Mouse (Mus musculus): ENCODE measurements around the gene E2f2.
A peak's percentile ranks its signal among the peaks of the same experiment; 100 is the strongest.

E2f2 gene

DNA sequence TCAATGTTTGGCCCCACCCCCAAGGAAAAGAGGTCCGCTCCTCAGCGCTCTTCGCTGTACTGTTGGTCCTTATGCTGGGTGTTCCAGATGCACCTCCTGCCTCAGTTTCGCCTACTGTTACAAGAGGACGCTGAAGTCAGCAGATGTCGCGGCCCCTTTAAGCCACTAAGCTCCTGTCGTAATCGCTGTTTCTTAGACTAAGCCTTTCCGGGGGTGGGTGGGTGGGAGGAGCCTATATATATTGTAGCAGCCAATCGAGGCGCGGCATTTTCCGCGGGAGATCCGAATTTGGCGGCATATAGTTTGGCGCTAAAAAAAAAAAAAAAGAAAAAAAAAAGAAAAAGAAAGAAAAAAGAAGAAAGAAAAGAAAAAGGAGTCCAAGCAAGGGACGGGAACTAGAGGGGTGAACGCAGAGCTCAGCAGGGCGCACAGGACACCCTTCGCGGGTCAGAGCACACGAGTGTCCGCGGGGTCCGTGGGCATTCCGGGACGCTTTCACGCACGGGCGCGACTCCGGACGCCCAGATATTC, at the start of gene E2f2:
Gene E2f2, plus strand, starts transcription at position 384 of the 531 bp plus-strand sequence.
- peak in 1 of 2 experiments; percentile 36 for DNase-seq (ENCODE audit: low spot score in 2 of 2)

DNA sequence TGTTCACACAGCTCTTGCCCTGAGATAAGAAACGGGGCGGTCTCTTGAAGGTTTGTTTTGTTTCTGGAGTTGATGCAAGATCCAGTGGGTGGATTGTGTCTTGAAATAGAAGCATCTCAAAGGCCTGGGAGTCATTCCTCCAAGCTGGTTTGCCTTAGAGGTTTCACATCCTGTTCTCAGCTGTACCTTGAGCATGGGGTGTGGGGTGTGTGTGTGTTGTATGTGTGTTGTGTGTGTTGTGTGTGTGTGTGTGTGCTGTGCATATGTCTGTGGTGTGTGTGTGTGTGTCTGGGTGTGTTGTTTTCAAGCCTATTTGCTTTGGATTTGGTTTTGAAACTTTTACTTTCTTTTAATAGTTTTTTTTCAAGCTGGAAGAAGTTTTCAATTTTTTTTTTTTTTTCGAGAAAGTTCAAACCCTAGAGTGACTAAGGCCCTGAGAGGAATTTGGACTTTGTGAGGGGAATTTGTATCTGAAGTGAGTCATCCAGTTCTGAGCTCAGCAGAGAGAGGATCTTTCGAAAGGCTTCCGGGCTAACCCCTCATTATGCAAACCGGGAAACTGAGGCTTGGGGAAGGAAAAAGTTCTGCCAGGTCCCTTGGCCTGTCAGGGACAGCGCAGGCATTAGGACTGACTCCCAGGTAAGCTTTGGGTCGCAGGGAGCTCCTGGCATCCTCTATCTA, 48.9 kb upstream of the E2f2 start:
- peak; percentile 14 to 47 for DNase-seq (ENCODE audit: low spot score in 2 of 2)

GRCm38 (mm10) chr4:136123792-136124161, 48.4 kb upstream of the E2f2 start:
- DNase-seq (ENCODE audit: low spot score in 2 of 2) = no peak

- DNase-seq (ENCODE audit: low spot score in 2 of 2) = no peak
Measured at GRCm38 (mm10) chr4:136124581-136124980, 47.6 kb upstream of the E2f2 start.

DNA sequence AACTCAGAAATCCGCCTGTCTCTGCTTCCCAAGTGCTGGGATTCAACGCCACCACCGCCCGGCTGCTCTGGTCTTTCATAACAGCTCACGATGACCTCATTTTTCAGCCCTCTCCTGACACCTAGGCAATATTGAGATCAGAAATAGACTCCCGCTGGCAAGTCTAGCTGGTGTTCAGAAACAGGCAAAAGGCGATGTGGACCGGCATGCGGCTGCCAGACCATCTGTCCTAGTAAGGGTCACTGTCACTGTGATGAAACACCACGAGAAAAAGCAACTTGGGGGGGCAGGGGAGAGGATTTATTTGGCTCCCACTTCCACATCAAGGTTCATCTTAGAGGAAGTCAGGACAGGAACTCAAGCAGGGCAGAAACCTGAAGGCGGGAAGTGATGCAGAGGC, 46.7 kb upstream of the E2f2 start:
- DNase-seq (ENCODE audit: low spot score in 2 of 2) = no peak

- DNase-seq (ENCODE audit: low spot score in 2 of 2) = no peak
Measured at GRCm38 (mm10) chr4:136126019-136126418, 46.2 kb upstream of the E2f2 start.

- DNase-seq (ENCODE audit: low spot score in 2 of 2) = no peak
Measured at GRCm38 (mm10) chr4:136127670-136128069, 44.5 kb upstream of the E2f2 start.

DNA sequence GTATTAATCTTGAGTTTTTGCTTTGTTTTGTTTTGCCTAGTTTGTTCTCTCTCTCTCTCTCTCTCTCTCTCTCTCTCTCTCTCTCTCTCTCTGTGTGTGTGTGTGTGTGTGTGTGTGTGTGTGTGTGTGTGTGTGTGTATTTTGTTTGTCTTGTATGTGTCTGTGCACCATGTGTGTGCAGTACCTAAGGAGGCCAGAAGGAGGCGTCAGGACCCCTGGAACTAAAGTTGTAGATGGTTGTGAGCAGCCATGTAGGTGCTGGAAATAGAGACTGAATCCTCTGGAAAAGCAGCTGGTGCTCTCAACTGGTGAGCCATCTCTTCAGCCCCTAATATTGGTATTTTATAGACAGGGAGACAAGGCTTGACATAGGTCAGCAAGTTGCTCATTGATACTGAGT, 42.4 kb upstream of the E2f2 start:
- no peak for DNase-seq (ENCODE audit: low spot score in 2 of 2)

DNA sequence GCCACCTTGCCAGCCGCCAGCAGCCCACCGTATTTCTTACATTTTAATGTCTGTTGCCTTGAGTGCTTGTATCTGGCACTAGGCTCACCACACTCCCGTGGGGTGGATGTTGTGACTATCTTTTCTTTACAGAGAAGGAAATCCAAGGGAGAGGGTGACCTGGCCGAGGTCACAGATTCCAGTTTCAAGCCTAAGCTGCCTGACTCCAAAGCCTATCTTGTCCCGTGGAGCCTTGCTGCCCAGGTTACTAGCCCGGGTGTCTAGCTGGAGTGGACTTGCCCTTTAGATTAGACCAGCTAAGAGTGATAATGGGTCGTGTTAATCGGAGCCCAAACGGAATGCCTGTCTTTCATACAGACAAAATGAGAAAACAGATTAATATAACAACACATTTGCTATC, 38.4 kb upstream of the E2f2 start:
- no peak for DNase-seq (ENCODE audit: low spot score in 2 of 2)

DNA sequence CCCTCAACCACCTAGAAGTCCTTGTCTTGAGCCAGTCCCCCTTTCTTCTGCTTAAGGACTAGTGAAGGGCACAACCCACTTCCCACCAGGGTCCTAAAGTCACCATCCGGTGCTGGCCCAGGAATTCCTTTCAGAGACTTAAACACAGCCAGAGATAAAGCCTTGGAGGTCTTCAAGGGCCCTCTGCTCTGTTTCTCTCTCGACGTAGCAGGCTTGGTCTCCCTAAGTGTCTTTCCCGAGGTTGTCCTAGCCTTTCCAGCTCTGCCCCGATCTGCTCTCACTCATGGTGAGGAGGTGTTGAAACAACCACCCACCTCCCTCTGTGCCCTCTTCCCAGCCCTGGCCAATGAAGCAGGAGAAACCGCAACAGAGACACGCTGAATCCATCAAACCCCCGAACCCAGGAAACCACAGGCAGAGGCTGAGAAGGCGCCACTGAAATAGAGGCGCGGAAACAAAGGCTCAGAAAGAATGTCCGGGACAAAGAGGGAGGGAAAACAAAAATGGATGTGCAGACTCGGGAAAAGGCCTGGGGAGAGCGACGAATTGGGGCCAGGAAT, 37.7 kb upstream of the E2f2 start:
- peak in 1 of 2 experiments; percentile 19 for DNase-seq (ENCODE audit: low spot score in 2 of 2)

DNA sequence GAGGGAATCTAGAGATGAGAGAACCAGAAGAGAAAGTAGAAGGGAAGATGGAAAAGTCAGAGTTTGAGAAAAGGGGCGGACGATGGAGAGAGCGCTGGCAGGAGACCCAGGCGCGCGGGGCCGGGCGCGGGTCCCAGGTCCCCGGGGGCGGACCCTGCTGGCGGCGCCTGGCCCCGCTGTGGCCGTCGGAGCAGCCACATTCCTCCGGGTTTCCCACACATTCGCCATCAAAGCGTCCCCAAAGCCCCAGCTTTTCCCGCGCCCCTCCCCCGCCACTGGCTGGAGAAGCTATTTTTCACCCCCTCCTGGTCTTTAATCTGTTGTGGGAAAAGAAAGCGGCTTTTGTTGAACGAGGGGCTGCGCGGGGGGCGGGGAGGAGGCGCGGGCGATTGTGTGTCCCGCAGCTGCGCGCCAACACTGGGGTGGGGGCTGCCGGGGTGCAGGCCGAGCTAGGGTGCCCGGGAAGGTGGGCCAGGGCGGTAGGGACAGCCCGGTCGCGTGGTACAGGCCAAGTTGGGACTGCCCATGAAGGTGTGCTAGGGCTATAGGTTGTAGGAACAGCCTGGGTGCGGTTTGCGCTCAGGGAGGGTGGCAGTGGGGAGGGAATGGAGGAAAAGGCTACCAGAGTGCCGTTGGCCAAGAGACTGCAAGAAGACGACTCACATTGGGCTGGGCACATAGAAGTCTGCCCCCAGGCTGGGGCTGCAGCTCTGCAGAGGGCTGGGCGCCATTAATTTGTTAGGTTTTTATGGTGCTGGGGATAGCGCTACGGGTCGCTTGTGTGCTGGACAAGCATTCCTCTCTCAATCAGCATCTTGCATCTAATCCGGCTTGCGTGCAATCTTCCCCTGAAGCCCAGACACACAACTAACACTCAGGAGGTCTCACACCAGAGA, 37.0 kb upstream of the E2f2 start:
- peak in 1 of 2 experiments; percentile 42 for DNase-seq (ENCODE audit: low spot score in 2 of 2)

DNA sequence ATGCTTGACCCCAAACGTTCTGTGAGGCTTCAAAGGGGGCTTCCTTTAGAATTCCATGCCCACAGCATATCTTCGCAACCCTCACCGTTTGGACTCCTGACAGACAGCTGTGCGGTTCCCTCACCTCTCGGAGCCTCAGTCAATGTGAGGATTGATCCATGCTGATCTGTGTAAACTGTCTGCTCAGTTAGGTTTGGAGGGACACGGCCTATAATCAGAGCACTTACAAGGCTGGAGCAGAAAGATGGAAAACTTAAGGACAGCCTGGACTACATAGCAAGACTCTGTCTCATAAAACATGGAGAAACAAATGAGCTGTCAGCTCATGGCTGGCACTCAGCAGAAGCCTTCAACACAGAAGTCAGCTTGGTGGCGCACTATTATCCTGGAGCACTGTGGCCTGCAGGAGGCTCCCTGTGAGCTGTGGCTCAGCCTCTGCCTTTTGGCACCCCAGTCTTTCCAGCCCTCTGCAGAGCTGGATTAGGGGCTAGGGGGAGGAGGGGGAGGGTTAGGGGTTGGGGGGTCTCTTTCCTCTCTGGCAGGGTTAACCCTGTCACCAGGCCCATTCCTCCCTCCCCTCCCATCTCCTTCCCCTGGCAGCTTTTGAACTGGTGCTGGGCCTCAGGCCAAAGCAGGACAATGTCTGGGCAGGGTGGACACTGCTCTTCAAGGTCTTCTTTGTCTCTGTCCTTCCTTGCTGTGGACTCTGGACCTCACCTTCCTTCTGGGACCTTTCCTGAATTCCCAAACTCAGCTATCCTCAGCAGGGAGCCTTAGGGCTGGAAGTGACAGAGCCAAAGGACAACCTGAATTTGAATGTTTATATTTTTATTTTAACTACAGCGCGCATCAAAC, 36.1 kb upstream of the E2f2 start:
- DNase-seq (ENCODE audit: low spot score in 2 of 2) = no peak

- DNase-seq (ENCODE audit: low spot score in 2 of 2) = no peak
Measured at GRCm38 (mm10) chr4:136139326-136140110, 32.7 kb upstream of the E2f2 start.

DNA sequence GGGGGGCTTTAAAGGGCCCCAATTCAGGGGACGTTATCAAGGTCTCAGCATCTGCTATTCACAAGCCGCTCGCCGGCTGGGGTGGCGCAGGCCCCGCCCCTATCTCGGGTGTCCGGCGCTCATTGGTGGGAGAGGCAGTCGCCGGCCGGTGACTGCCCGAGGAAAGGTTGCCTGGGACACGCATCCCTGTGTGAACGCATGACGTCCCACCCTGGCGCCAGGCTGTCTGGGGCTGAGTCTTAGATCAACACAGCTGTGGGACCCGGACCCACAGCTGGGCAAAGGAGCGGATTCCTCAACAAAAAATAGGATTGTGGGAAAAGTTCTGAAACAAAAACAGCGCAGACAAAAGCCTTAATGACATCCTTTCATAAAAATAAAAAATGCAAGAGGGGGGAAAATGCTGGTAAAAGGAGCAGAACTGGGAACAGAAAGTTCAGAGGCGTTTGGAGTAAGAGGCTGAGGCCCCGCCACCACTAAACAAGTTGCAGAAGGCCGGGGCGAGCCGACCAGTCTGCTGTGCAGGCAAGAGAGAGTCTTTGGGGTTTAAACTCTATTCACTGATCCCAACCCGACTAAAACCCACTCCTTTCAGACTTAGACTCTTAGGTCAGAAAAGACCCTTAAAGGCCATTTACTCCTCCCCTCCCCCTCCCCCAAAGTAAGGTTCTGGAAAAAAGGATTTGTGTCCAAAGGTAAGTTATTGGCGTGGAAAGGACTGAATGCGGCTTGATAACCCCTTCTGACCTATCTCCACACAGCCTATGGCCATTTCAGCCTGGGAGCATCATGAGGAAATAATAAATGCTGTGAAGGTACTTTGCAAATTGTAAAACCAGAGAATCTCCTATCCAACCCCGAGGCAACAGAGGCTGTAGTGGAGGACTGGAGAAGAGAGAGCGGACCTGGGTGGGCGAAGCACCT, 31.6 kb upstream of the E2f2 start:
- DNase-seq (ENCODE audit: low spot score in 2 of 2) = peak; percentile 87 to 94

DNA sequence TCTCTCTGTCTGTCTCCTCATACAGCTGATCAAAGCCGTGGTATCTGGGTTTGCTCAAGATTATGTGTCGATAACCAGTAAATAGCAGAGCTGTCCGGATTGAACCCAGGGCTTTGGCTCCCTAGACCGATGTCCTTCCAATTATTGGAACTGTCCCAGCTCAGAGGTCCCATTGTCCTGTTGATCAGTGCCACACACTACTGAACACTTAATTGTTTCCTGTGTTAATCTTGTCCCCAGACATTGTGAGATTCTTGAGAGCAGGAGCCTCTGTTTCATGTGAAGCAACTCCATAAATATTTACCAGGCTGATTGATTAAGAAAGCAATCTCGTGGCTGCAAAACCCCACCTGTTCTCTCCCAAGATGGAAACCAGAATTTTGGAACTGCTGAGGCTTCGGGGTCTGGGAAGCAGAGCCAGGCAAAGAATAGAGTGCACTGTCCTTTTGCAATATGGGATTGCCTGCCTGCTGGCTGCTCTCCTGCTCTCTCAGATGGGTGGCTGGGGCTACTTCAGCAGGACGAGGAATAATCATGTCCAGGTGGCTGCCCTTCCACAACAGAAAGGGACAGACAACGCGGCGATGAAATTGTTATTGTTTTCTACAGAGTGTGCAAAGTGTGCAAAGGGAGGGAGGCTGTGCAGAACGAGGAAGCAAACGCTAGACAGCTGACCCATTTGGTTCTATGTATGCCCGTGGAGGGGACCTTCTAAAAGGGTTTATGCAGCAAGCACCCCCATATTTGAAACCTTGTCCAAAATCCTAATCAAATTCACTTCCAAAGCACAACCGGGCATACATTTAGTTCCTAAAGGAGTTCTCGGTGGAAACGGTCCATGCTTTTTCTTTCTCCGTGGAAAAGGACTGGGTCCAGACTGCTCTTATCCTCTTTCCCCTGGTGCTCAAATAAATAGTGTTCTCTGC, 29.7 kb upstream of the E2f2 start:
- peak in 1 of 2 experiments; percentile 25 for DNase-seq (ENCODE audit: low spot score in 2 of 2)

- DNase-seq (ENCODE audit: low spot score in 2 of 2) = peak; percentile 95 to 98
Measured at GRCm38 (mm10) chr4:136143193-136143976, 28.8 kb upstream of the E2f2 start, which contains the start of gene Id3. Gene Id3, plus strand, starts transcription at chr4:136143497.

GRCm38 (mm10) chr4:136144126-136144926, 27.9 kb upstream of the E2f2 start:
- peak; percentile 74 to 86 for DNase-seq (ENCODE audit: low spot score in 2 of 2)

Data from urinary bladder, adult 18-20 months (tissue).